Mouse (Mus musculus) adrenal gland, adult 18-20 months (tissue): ENCODE measurements around the gene Mymx. TPM values are rescaled to one million over a fixed set of nuclear protein-coding genes. Genes with fewer than 3 reads are reported as not detected.
A peak's percentile ranks its signal among the peaks of the same experiment; 100 is the strongest.

Source experiments
- DNase-seq, 2 experiments: peaks; one replicate each; pipeline ENCODE4 v3.0.0; 2021 to 2022; ENCODE audit warnings: low spot score in 2 of 2
- total RNA-seq, 2 experiments: library from RNA; stranded (reverse); gene quantifications; 1 replicate in 1 of 2; 2 replicates in 1 of 2; pipeline ENCODE4 v1.2.3; 2021

The Mymx gene
- total RNA-seq, 2 experiments from 2014 or later = not detected

DNA sequence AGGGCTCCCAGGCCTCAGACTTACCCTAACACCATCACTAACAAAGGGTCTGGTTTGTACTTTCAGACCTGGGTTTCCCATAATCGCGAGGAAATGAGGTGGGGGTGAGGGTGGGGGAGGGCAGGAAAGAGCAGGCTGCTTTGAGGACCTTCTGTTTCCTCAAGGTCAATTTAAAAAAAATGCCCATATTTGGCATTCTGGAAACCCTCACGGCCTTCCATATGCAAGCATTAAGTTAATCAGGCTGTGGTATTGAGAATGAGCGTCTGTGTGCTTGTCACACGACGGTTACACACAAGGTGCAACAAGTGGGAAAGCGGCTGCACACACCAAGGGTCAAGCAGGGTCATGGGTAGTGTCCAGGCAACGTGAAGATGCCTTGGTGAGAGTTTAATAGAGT lies 10.1 kb upstream of the Mymx start:
- no peak for DNase-seq

DNA sequence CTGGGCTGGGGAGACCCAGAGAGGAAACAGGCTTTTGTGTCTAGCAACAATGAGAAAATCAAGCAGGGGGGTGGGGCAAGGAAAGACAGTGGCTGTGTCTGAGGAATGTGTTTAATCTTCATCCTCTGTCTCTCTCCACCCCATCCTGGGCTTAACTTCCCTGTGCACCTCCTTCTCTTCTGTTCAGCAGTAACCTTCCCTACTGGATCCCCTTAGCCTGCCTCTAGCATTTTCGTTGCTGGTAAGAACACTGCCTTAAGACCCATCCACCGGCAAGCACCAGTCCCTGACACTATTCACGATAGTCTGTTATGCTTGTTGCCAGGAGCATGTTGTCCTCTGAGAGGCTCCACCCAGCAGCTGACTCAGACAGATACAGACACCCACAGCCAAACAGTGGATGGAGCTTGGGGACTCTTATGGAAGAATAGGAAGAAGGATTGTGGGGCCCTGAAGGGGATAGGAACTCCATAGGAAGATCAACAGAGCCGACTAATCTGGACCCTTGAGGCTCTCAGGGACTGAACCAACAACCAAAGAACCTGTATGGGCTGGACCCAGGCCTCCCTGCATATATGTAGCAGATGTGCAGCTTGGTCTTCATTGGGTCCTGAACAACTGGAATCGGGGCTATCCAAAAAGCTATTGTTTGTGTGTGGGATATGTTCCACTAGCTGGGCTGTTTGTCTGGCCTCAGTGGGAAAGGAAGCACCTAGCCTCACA lies 8.4 kb upstream of the Mymx start:
- DNase-seq = no peak

DNA sequence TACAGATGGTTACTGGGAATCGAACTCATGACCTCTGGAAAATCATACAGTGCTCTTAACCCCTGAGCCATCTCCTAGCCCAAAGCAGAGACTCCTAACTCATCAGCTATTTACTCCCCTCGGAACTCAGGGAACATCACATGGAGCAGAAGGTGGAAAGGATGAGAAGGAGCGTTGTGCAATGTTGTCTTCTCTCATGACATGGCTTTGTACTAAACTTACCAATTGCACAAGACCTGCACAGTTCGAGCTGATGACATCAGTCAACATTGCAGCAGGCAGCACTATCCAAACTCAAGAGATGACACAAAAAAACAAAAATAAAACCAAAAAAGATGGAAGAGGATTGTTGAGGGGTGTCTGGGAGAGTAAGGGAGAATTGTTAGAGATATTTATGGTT lies 6.5 kb upstream of the Mymx start:
- DNase-seq = no peak

DNA sequence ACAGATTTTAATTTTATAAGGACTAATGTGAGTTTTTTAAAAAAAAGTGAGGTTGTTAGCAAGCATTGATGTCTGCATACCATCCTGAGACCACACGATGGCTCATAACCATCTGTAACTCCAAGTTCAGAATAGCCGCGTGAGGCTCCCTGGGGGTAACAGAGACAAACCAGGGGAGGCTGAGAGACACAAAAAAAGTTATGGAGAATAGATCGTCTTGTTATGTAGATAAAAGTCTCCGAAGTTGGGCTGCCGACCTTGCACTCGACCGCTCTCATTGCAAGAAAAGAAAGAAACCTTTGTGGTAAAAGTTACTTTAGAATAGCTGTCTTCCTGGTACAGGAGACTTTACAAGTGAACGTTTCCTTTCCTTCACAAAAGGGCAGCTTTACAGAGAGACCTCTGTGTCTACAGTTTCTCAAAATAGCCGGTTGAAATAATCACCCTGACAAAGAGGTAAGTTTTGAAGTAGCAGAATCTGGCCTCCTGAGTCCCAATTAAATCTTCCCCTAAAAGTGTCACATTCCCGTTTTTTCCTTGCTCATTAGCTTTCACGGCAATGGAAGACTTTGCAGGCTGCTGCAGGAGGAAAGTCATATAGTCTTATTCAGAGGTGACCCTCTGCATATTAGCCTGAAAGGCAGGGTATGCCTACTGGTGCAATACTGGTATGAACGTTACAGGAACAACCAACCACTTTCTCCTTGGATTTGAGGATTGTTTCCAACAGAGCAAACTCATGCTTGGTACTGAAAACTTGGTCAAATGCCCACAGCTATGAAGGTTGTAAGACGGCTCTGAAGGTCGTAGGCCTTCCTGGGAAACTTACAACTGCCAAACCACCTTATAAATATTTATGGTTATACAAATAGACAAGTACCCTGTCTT lies 5.3 kb upstream of the Mymx start:
- no peak for DNase-seq

GRCm38 (mm10) chr17:45602984-45603383 lies 1.1 kb upstream of the Mymx start:
- DNase-seq = no peak

GRCm38 (mm10) chr17:45601325-45601724 lies 577 bp downstream of the Mymx start:
- no peak for DNase-seq

DNA sequence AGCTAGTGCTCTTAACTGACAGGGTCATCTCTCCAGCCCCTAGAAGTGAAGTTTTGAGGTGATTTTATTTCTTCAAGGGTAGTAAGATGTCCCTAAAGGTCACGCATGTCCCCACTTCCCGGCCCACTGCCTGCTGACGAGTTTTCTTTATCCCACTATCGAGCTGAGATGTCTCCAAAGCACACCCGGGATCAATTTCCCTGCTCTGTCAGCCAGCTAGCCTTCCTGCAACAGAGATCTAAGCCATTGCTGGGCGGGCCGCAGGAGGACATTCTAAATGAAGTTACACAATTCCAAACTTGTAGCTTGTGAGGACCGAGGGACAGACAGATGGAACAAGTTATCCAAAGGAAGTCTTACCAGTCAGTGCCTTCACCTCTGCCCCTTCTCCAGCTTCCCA lies 1.6 kb downstream of the Mymx start:
- no peak for DNase-seq

- peak; percentile 64 to 67 for DNase-seq
Observed at GRCm38 (mm10) chr17:45599446-45600242, 2.3 kb downstream of the Mymx start, which contains the start of gene Slc29a1. Slc29a1 (minus strand) TSS chr17:45599606.

DNA sequence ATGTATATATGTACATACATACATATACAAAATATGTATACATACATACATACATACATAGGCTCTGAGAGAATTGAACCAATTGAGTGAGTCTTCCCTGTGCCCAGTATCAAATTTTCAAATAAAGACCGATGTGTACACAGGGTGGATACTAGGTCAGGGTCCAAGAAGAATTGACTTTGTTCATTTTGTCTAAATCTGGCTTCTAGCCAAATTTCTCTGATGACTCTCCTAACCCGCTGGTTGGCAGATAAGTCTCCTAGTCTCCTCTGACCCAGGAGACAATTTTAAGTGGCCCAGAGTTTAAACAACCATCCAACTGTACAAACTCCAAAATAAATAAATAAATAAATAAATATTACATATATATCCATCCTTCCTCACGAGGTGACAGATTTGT lies 3.0 kb downstream of the Mymx start:
- no peak for DNase-seq

DNA sequence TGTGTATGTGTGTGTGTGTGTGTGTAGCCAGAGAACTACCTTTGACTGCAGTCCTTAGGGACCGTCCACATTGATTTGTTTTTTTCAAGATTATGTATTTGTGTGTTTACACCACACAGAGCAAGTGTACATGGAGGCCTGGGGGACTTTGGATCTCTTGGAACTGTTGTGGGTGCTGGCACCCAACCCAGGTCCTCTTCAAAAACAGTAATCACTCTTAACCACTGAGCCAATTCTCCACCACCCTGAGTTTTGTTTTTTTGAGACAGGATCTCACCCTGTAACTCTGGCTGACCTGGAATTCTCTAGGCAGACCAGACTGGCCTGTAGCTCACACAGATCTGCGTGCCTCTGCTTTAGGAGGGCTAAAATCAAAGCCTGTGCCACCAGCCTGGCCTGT lies 3.5 kb downstream of the Mymx start:
- no peak for DNase-seq

- no peak for DNase-seq
Observed at GRCm38 (mm10) chr17:45597787-45598186, 4.1 kb downstream of the Mymx start.

DNA sequence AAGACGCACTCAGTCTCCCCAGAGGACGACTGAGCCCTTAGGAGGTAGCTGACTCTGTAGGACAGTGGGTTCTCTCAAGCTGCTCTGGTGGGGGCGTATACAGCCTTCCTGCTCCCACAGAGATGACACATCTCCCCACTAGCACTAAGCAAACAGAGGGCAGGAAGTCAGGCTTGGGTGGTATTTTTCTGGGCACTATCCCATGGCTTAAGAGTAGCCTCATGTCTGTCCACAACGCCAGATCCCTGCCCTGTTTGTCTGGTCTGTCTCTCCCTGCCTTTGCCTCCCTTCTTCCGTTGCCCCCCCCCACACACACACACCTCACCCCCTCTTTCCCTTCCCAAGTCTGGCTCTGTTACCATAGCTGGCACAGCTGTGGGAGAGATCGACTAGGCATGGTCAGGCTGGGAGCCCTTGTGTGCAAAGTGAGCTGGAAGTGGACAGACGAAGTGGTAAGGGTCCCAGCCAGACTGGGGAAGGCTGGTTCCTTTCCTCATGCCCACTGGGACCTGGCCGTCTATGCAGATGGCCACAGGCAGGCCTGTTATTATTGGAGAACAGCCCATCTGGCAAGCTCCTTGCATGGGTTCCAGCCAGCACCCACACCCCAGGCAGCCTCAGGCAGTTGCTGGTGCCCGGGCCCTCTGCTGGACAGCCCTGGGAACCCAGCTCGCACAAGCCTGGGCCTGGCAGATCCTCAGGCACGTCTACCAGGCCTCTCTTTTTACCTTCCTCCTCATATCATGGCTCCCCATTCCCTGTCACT lies 5.1 kb downstream of the Mymx start:
- DNase-seq = peak; percentile 72 to 73

GRCm38 (mm10) chr17:45595736-45596390 lies 6.0 kb downstream of the Mymx start:
- no peak for DNase-seq

DNA sequence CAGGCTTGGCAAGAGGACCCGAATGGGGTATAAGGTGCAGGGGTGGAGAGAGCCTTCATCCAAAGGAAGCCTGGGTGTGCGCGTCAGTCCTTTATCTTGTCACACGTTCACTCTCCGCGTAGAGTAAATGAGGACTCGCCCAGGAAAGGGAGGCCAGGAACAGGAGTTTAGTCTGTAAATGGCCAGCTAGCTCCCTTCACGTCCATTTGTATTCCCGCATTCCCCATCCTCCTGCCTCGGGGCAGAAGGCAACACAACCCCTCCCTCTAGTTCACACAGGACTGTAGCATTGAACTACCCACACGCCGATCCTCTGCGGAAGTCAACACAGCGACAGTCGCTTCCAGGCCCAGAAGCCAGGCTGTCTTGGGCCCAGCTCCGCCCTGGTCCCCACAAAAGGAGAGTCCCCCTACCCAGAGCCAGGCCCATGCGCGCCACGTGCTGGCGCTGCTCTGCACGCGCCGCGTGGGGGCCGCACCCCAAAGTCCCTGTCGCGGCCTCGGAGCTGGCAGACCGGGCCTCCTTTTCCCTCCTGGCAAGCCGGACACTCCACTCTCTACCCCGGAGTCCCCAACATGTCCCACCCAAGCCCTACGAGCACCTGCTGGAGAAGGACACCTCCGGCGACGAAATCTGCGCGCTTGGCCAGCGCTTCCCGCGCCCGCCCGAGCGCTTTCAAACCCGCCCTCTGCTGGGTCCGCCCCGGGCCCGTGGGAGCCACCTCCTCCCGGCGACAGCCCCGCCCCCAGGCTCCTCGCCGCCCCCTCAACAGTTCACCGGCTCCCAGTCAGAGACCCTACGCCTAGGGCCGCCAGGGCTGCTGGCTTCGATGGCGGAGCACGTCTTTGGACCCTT lies 6.8 kb downstream of the Mymx start:
- peak; percentile 77 to 85 for DNase-seq

DNA sequence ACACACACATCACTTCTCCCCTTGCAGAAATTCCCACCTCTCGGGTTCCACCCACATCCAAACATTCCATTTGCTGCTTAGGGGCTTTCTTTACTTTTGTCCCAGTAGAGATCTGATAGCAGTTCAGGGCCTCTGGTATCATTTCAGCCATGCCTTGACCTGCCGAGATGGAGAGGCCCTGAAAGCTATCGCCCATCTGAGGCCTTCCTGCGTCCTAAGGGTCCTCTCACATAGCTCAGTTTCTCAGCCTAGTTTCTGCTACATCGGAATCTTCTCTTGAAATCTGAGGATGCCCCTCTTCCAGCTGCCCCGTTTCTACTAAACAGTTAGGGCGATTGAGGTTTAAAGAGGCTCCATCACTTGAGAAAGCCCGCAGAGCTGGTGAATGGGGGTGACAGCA lies 7.7 kb downstream of the Mymx start:
- no peak for DNase-seq

GRCm38 (mm10) chr17:45593479-45593878 lies 8.4 kb downstream of the Mymx start:
- no peak for DNase-seq

GRCm38 (mm10) chr17:45592606-45593431 lies 9.1 kb downstream of the Mymx start:
- peak in 1 of 2 experiments; percentile 53 for DNase-seq
